7 mouse cellular contexts compared by ENCODE assay signal in the genomic region with DNA sequence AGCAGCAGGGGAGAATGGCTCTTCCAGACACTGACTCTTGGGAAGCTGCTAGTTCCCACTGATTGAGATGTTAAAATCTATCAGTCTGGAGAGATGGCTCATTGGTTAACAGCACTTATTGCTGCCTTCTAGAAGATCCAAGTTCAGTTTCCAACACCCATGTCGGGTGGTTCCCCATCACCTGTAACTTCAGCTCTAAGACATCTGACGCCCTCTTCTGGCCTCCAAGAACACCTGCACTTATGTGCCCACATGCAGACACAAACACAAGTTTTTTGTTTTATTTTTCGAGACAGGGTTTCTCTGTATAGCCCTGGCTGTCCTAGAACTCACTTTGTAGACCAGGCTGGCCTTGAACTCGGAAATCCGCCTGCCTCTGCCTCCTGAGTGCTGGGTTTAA. TPM values are rescaled to one million over a fixed set of nuclear protein-coding genes. Genes with fewer than 3 reads are reported as not detected.
DNase-seq lines count a peak whose midpoint lies in the region; ATAC-seq and TF ChIP-seq lines count a peak whose summit lies in the region.
"Not testable (repeated sequence)": the region's sequence is repeated elsewhere in the genome, so short reads cannot be mapped to it uniquely, and the experiment has no call there.

No protein-coding gene starts in this region.

- H3K4me1 ChIP-seq in MEL (ENCODE audit: control insufficient read depth in 1 of 2, insufficient read depth in 2 of 2, low read length in 2 of 2); kidney, adult 2 months (ENCODE audit: control insufficient read depth, insufficient read depth, low read length); liver, embryonic 14.5 days (replicated peaks; ENCODE audit: control insufficient read depth in 2 of 2, insufficient read depth in 2 of 2, low read length in 1 of 2); midbrain, embryonic 11.5 days (ENCODE audit: control insufficient read depth, insufficient read depth, low read length): not testable (repeated sequence)
- H3K4me1 ChIP-seq in heart, adult 2 months (ENCODE audit: control insufficient read depth, insufficient read depth, low read length): peaks cover 16% of the 10 kb centered on the region

- not testable (repeated sequence) for TF ChIP-seq RAD21 in MEL (IDR thresholded peaks at IDR 0.05; ENCODE audit: low read depth, low read length)

- intact Hi-C loops in heart, adult 2 months (cut with DNase I): not testable (repeated sequence)

- not testable (repeated sequence) for H3K79me2 ChIP-seq in MEL (ENCODE audit: control insufficient read depth, insufficient read depth, low read length, poor library complexity); heart, adult 2 months (replicated peaks; ENCODE audit: control insufficient read depth, insufficient read depth, low read length)

- H3K9ac ChIP-seq in MEL (ENCODE audit: control insufficient read depth, low read depth, low read length, poor library complexity, severe bottlenecking); heart, adult 2 months (ENCODE audit: low read depth, low read length); liver, embryonic 14.5 days (replicated peaks); midbrain, embryonic 11.5 days (ENCODE audit: low read length): not testable (repeated sequence)

- H3K36me3 ChIP-seq in MEL (ENCODE audit: control insufficient read depth in 1 of 2, insufficient read depth in 2 of 2, low read length in 2 of 2); heart, adult 2 months (ENCODE audit: control insufficient read depth, insufficient read depth, low read length); kidney, adult 2 months (ENCODE audit: control insufficient read depth, insufficient read depth, low read length); liver, embryonic 14.5 days (replicated peaks; ENCODE audit: control insufficient read depth, insufficient read depth, low read depth); midbrain, embryonic 11.5 days (ENCODE audit: control insufficient read depth, insufficient read depth, low read length): not testable (repeated sequence)

- peak; percentile 15 to 21 (median 19); a peak in 3 of 6 replicates for TF ChIP-seq CTCF in MEL (IDR thresholded peaks at IDR 0.05 in 2 of 3, conservative IDR thresholded peaks at IDR 0.05 in 1 of 3; ENCODE audit: control insufficient read depth in 1 of 3, insufficient read depth in 1 of 3, low read depth in 2 of 3, low read length in 3 of 3, poor library complexity in 1 of 3, severe bottlenecking in 1 of 3)
- peak; percentile 58 for TF ChIP-seq CTCF in heart, adult 2 months (IDR thresholded peaks at IDR 0.05)
- peak; percentile 48 for TF ChIP-seq CTCF in kidney, adult 2 months (conservative IDR thresholded peaks at IDR 0.05; ENCODE audit: insufficient read depth, insufficient read length, low read depth, low read length)
- peak; percentile 22; the same call in 1 of the 2 replicates for TF ChIP-seq CTCF in liver, embryonic 14.5 days (IDR thresholded peaks at IDR 0.05; ENCODE audit: low read depth)

- not testable (repeated sequence) for H3K27ac ChIP-seq in MEL (ENCODE audit: control insufficient read depth, low read depth, low read length); heart, adult 2 months; kidney, adult 2 months (ENCODE audit: insufficient read depth, low read depth, low read length); liver, embryonic 14.5 days; midbrain, embryonic 11.5 days (ENCODE audit: low read depth, low read length)

- not testable (repeated sequence) for H3K27me3 ChIP-seq in MEL (ENCODE audit: control insufficient read depth in 1 of 2, insufficient read depth in 2 of 2, low read length in 2 of 2); heart, adult 2 months (ENCODE audit: control insufficient read depth, insufficient read depth, low read length); kidney, adult 2 months (replicated peaks; ENCODE audit: control insufficient read depth, insufficient read depth, low read length); liver, embryonic 14.5 days (ENCODE audit: control insufficient read depth, insufficient read depth, low read length); midbrain, embryonic 11.5 days (ENCODE audit: control insufficient read depth, insufficient read depth, low read length)

- TF ChIP-seq POLR2A in MEL (IDR thresholded peaks at IDR 0.05; ENCODE audit: control insufficient read depth in 1 of 2, insufficient read depth in 1 of 2, low read depth in 1 of 2, low read length in 2 of 2, poor library complexity in 1 of 2); heart, adult 2 months (IDR thresholded peaks at IDR 0.05; ENCODE audit: insufficient read depth, low read depth, low read length); kidney, adult 2 months (IDR thresholded peaks at IDR 0.05; ENCODE audit: low read depth, low read length): not testable (repeated sequence)

- TF ChIP-seq EP300 in MEL (IDR thresholded peaks at IDR 0.05; ENCODE audit: low read depth in 1 of 2, low read length in 2 of 2); heart, adult 2 months (IDR thresholded peaks at IDR 0.05; ENCODE audit: insufficient read depth, low read depth, low read length); liver, embryonic 14.5 days (IDR thresholded peaks at IDR 0.05; ENCODE audit: low read depth): not testable (repeated sequence)

- DNase-seq in A20 (ENCODE audit: low read depth, low spot score) (peak; percentile 57), MEL (ENCODE audit: low read depth, low spot score) (peak; percentile 16), ZHBTc4 (ENCODE audit: low read depth, low spot score) (peak; percentile 73)
- not testable (repeated sequence) for DNase-seq in heart, adult 2 months; kidney, adult 2 months; liver, embryonic 14.5 days (ENCODE audit: low read depth in 3 of 3, low spot score in 3 of 3)
- DNase-seq in midbrain, embryonic 11.5 days (ENCODE audit: low spot score, missing footprints): peak; percentile 61

- WGBS in heart, adult 2 months: 91% methylated on average over 5 of the region's 5 CpGs
- WGBS in kidney, adult 2 months: 89% methylated on average over 5 of the region's 5 CpGs
- 51% methylated on average over 5 of the region's 5 CpGs for WGBS in liver, embryonic 14.5 days (ENCODE audit: insufficient replicate concordance)
- WGBS in midbrain, embryonic 11.5 days: 78% methylated on average over 5 of the region's 5 CpGs

- not testable (repeated sequence) for H3K9me3 ChIP-seq in MEL (replicated peaks; ENCODE audit: insufficient read depth, low read length); liver, embryonic 14.5 days (ENCODE audit: control insufficient read depth, low read length); midbrain, embryonic 11.5 days (ENCODE audit: control insufficient read depth, low read length)

- not testable (repeated sequence) for H3K4me3 ChIP-seq in MEL (ENCODE audit: control insufficient read depth in 1 of 2, insufficient read depth in 1 of 2, low read depth in 2 of 2, low read length in 2 of 2); heart, adult 2 months; kidney, adult 2 months (ENCODE audit: insufficient read depth, low read depth, low read length); liver, embryonic 14.5 days (ENCODE audit: insufficient read depth in 1 of 2, low read depth in 2 of 2, low read length in 2 of 2); midbrain, embryonic 11.5 days (ENCODE audit: low read depth, low read length)

- not testable (repeated sequence) for H3K4me2 ChIP-seq in liver, embryonic 14.5 days (ENCODE audit: low read depth); midbrain, embryonic 11.5 days

- not testable (repeated sequence) for ATAC-seq in liver, embryonic 14.5 days (ENCODE audit: insufficient read depth); midbrain, embryonic 11.5 days (ENCODE audit: low FRiP score)

TF ChIP-seq in MEL, 35 proteins besides CTCF, POLR2A, EP300 and RAD21:
- peak; percentile 24; the same call in 1 of the 2 replicates for TF ChIP-seq SMC3 (IDR thresholded peaks at IDR 0.05; ENCODE audit: low read depth, low read length)

RNA-seq across cellular contexts. Expression of a gene that starts 57.8 kb away (rescaled TPM):
- 0.19 and 0.33 TPM in 2 replicates for total RNA-seq in MEL (2012; rRNA removed)
- 1 to 10 TPM in 1 of 2 experiments, not detected in 1; 1.4 TPM for polyA plus RNA-seq in MEL (2012; ENCODE audit: insufficient read depth in 1 of 2, insufficient read length in 2 of 2, low read depth in 1 of 2, low replicate concordance in 2 of 2, missing spikeins in 1 of 2)
- 10 to 100 TPM; 10.6 to 11.1 TPM for total RNA-seq in heart, adult 2 months (2021)
- polyA plus RNA-seq in heart, adult 2 months (2012; rRNA removed): 12.7 and 15.2 TPM in 2 replicates
- 8.0 and 9.1 TPM in 2 replicates for polyA plus RNA-seq in kidney, adult 2 months (2012; rRNA removed)
- polyA plus RNA-seq in liver, embryonic 14.5 days (2012; rRNA removed): 2.3 and 2.8 TPM in 2 replicates
- polyA plus RNA-seq in liver, embryonic 14.5 days (2014; fragmentation: Nextera tagmentation; extraction: Ambion mirVana): 0.25 and 0.35 TPM in 2 replicates
- polyA plus RNA-seq in midbrain, embryonic 11.5 days (2014; fragmentation: Nextera tagmentation; extraction: Ambion mirVana): 3.1 and 3.4 TPM in 2 replicates
